Mouse (Mus musculus) liver, postnatal 0 days (tissue): ENCODE measurements at regions not wholly inside any gene's neighbourhood (a gene's known extent, or its start where the extent isn't known, plus 50 kb on each side); places are given as distances from the start of the nearest gene placed in this dataset.

Source experiments
- ATAC-seq: fragments of 200-750 bp; cut with Nextera tagmentation; 2 replicates; pipeline ENCODE4 v1.8.0; 2017; ENCODE audit warnings: mild to moderate bottlenecking, moderate library complexity
- DNase-seq: peaks from one replicate; pipeline ENCODE4 v3.0.0-alpha.2; 2016
- H3K27ac ChIP-seq: fragments of 300-500 bp; sonication (generic); 2 replicates; pipeline ENCODE4 v1.5.1; 2014; ENCODE audit warnings: antibody characterized with exemption, moderate library complexity, mild to moderate bottlenecking, low read depth
- H3K27me3 ChIP-seq: fragments of 300-500 bp; sonication (generic); 2 replicates; pipeline ENCODE4 v1.6.1; 2014; ENCODE audit warnings: low read length, control low read depth, mixed read lengths; ENCODE audit not compliant: insufficient read depth
- H3K36me3 ChIP-seq: fragments of 300-500 bp; sonication (generic); replicated peaks from 2 replicates; pipeline ENCODE4 v1.6.1; 2014; ENCODE audit warnings: mild to moderate bottlenecking, control low read depth, low read length, moderate library complexity, mixed read lengths; ENCODE audit not compliant: insufficient read depth
- H3K4me1 ChIP-seq: fragments of 300-500 bp; sonication (generic); 2 replicates; pipeline ENCODE4 v1.6.1; 2014; ENCODE audit warnings: antibody characterized with exemption, mild to moderate bottlenecking, control low read depth; ENCODE audit not compliant: insufficient read depth
- H3K4me2 ChIP-seq: fragments of 300-500 bp; sonication (generic); 2 replicates; pipeline ENCODE4 v1.6.1; 2014; ENCODE audit warnings: low read depth, mild to moderate bottlenecking, low read length, moderate library complexity, mixed read lengths
- H3K4me3 ChIP-seq: fragments of 300-500 bp; sonication (generic); 2 replicates; pipeline ENCODE4 v1.5.1; 2014; ENCODE audit warnings: low read depth, low read length
- H3K9ac ChIP-seq: fragments of 300-500 bp; sonication (generic); replicated peaks from 2 replicates; pipeline ENCODE4 v1.6.1; 2014; ENCODE audit warnings: mild to moderate bottlenecking, moderate library complexity
- H3K9me3 ChIP-seq: fragments of 300-500 bp; sonication (generic); 2 replicates; pipeline ENCODE4 v1.6.1; 2016; ENCODE audit warnings: mild to moderate bottlenecking, control low read depth, low read length, mixed read lengths
- CTCF ChIP-seq: sonication (generic); IDR thresholded peaks from 2 replicates; pipeline ENCODE4 v1.5.1; 2016; ENCODE audit warnings: antibody characterized with exemption, low read depth
- EP300 ChIP-seq: IDR thresholded peaks from 2 replicates; pipeline ENCODE4 v1.6.1; 2016; ENCODE audit warnings: antibody characterized with exemption, low read depth, mild to moderate bottlenecking
- WGBS: fragments of 180-500 bp; shearing (Covaris S2); extraction: QIAGEN DNeasy Blood & Tissue Kit; methylation state at CpG from one replicate; pipeline ENCODE4 v1.1.7; 2014; ENCODE audit not compliant: insufficient replicate concordance; 5-methylcytosine and 5-hydroxymethylcytosine counted together

DNA sequence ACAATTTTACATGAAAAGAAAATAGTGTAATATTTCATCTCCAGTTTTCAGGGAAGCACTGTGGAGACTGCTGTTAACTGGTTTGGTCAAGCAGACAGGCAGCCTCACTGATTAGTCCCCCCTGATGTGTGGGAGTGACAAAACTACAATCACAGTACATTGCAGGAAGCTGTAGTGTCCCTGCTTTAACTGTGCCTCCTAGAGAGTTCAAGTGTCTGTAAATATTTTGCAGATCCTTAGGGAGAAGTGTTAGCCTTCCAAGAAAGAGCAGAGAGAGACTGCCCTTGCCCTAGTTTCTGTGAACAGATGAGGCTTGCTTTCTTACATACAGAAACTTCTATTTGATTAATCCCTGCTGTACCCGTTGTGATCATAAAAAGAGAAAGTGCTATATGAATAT lies 617.2 kb upstream of the Agtr1b start:
- DNase-seq = no peak
- 55% methylated on average over 1 of the region's 1 CpGs for WGBS

GRCm38 (mm10) chr3:20973077-20973476 lies 606.1 kb upstream of the Agtr1b start:
- no peak for DNase-seq

More for the DNA sequence above, 617.2 kb upstream of the Agtr1b start:
- Histone ChIP-seq H3K4me2 (no peak overlapping the region), H3K27me3 (no peaks in the 10 kb centered on the region), H3K9me3 (no peaks in the 10 kb centered on the region), H3K27ac (no peak overlapping the region), H3K9ac (no peak overlapping the region), H3K4me3 (no peak overlapping the region), H3K36me3 (no peaks in the 10 kb centered on the region), H3K4me1 (no peaks in the 10 kb centered on the region)
- no peak for ATAC-seq
- TF ChIP-seq CTCF (no peak), EP300 (no peak)

More at GRCm38 (mm10) chr3:20973077-20973476, 606.1 kb upstream of the Agtr1b start:
- no peak for ATAC-seq
- TF ChIP-seq EP300 = no peak
- TF ChIP-seq CTCF = no peak
- Histone ChIP-seq H3K36me3 (no peaks in the 10 kb centered on the region), H3K4me3 (no peak overlapping the region), H3K4me2 (no peak overlapping the region), H3K9ac (no peak overlapping the region), H3K27ac (no peak overlapping the region), H3K9me3 (no peaks in the 10 kb centered on the region), H3K27me3 (no peaks in the 10 kb centered on the region), H3K4me1 (no peaks in the 10 kb centered on the region)
- 49% methylated on average over 1 of the region's 1 CpGs for WGBS
